Mouse (Mus musculus): Measurements from ENCODE around the gene Zfp60.

GRCm38 (mm10) chr7:27685681-27686080, 45.5 kb upstream of the Zfp60 start:
- TF ChIP-seq CTCF (IDR thresholded peaks at IDR 0.05; ENCODE audit: low read depth, low read length), result peak; percentile 47
- no peak for TF ChIP-seq POLR2A (IDR thresholded peaks at IDR 0.05; ENCODE audit: extremely low read depth, insufficient read depth, low read length)

Measured in liver, adult 2 months (tissue).